Mouse (Mus musculus): ENCODE results near the gene Eif3k.

- TF ChIP-seq POLR2A (IDR thresholded peaks at IDR 0.05; ENCODE audit: insufficient read length, low read depth) = no peak
- no peak for TF ChIP-seq POLR2AphosphoS2 (IDR thresholded peaks at IDR 0.05; ENCODE audit: insufficient read length, low read depth)
- no peak for TF ChIP-seq MYOD1 (IDR thresholded peaks at IDR 0.05; ENCODE audit: control insufficient read depth in 1 of 3, insufficient read length in 2 of 3, low read depth in 2 of 3)
- no peak for TF ChIP-seq SRF (IDR thresholded peaks at IDR 0.05; ENCODE audit: control insufficient read depth, insufficient read length, low read depth)
- no peak for TF ChIP-seq MYOG (IDR thresholded peaks at IDR 0.05; ENCODE audit: control insufficient read depth in 1 of 3, insufficient read depth in 1 of 3, insufficient read length in 2 of 3, low read depth in 2 of 3)
- no peak for TF ChIP-seq TCF12 (IDR thresholded peaks at IDR 0.05; ENCODE audit: insufficient read depth, poor library complexity, severe bottlenecking)
- TF ChIP-seq MAX (IDR thresholded peaks at IDR 0.05; ENCODE audit: low read depth) = no peak
- TF ChIP-seq USF1 (IDR thresholded peaks at IDR 0.05; ENCODE audit: low read depth) = no peak
- no peak for TF ChIP-seq CEBPB (IDR thresholded peaks at IDR 0.05; ENCODE audit: insufficient read depth, poor library complexity, severe bottlenecking)
- TF ChIP-seq TCF3 (IDR thresholded peaks at IDR 0.05; ENCODE audit: insufficient read length, low read depth) = no peak
Measured at GRCm38 (mm10) chr7:28932421-28933041, 49.1 kb downstream of the Eif3k start.

All from myocyte (in vitro differentiated cells).